Mouse (Mus musculus) A20 (cell line): ENCODE measurements around the gene Dhx34.

ENCODE experiments used
- DNase-seq: peaks from one replicate; pipeline ENCODE4 v3.0.0-alpha.2; 2011; ENCODE audit warnings: low read depth, low spot score

The Dhx34 gene

GRCm38 (mm10) chr7:16210862-16211365, 10.9 kb downstream of the Dhx34 start:
- DNase-seq, result no peak

DNA sequence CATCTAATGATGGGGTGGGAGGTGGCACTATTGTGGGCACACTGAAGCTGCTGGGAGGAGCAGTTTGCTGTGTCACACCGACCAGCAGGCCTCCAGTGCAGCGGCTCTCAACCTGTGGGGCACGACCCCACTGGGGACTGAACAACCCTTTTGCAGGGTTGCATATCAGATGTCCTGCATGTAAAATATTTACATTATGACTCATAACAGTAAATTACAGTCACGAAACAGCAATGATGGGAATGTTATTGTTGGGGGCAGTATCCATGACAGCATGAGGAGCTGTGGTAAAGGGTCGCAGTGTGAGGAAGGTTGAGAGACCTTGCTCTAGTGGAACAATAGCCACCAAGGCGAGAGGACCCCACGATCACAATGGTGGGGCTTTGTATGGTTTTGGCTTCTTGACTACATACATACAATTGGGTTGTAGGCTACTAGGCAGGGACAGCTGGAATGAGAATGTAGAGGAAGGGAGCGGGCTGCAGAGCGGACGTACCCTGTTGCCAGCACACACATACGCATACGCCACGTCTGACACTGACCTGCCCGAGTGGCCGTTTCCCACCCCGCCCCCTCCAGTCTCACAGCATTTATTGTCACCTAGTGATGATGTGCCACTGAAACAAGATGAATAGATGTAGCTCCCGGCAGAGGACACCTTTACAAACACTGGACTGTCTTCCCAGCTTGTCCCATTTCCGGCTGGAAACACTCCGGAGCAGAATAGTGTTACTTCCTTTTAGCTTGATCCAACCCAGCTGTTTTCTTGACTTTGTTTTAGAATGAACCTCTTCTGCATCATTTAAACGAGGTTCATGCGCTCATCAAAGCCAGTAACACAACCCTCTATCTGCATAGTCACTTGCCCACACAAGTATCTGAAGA, 12.8 kb downstream of the Dhx34 start:
- no peak for DNase-seq

DNA sequence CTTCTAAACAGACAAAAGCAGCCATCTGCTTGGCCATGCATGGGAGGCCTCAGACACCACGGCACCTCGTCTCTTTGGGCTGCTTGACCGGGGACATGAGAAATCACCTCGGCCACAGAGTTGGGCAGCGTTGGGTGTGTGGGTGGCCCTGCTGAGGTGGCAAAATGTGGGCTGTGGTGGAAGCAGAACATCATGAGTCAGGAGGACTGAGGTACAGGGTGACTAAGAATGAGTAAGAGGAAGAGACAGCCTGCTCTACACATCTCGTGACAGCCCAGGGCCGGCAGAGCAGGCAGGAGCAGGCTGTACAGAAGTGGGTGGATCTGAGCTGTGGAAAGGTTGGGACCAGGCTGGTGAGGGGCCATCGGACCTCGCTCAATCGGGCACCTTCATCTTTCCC, 14.3 kb downstream of the Dhx34 start:
- peak; percentile 46 for DNase-seq

- DNase-seq, result no peak
Observed at GRCm38 (mm10) chr7:16207076-16207475, 14.8 kb downstream of the Dhx34 start.

DNA sequence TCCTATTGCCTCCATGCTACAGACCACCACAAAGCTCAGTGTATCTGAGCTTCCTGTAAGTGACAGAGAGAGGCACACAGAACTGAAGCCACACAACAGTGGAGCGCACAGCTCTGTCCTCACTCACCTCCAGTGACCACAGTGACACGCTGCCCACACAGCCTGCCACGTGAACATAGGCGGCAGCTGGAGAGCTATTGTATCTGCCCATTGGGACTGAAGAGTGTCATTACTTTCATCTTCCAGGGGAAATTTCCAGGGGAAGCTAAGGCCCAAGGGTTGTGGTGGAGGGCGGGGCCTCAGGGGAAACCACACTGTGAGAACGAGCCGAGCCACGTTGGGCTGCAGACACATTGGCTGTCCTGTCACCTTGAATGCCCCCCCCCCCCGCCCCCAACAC, 17.0 kb downstream of the Dhx34 start:
- DNase-seq, result no peak

DNA sequence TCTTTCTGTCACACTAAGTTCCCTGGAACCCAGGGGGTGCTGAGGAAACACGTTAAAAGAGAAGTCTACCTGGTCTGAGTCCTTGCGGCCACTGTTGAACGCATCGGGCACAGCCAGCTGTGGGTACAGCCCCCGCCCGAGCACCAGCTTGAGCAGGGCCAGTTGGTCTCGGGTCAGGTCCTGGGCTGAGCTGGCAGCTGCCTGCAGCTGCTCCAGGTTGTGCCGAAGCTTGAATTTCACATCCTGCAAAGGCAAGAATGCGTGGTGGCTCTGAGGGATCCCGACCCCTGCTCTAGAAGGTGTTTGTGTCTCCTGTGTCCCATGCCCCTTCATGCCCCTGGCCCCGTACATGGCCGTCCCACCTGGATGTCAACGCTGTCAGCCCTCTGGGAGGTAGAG, 18.3 kb downstream of the Dhx34 start:
- no peak for DNase-seq

- DNase-seq, result no peak
Observed at GRCm38 (mm10) chr7:16202756-16203504, 18.9 kb downstream of the Dhx34 start.

DNA sequence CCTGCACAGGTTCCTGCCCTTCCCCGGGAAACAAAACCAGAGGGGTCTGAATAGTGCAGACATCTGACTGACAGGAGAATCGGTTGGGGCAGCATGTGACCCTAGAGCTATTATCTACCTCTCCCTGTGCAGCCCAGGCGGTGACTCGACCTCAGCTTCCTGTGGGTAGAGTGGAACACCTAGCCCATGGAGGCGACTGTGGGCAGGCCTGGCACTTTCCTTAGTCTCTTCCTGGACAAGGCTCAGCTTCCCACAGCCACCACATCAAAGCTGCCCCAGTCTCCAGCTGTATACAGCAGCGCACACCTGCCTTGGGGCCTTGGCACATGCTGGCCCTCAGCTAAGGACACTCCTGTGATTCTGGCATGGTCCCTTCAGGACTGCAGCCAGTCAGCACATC, 20.7 kb downstream of the Dhx34 start:
- no peak for DNase-seq

DNA sequence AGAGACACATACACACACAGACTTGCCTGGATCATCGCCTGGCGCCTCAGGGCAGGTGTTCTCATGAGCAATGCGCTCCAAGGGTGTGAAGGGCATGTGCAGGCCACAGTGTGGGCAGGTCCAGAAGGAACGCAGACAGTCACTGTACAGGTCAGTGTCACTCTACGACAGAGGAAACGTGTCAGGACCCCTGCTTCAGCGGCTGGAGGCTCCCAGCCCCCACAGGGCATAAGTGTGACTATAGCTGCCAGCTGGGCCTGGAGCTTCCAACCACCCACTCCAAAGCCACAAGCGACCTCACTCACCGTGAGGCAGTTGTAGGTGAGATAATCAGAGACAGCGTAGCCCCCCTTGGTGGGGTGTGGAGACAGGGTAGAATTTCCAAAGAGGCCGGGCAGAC, 23.3 kb downstream of the Dhx34 start:
- DNase-seq, result no peak

DNA sequence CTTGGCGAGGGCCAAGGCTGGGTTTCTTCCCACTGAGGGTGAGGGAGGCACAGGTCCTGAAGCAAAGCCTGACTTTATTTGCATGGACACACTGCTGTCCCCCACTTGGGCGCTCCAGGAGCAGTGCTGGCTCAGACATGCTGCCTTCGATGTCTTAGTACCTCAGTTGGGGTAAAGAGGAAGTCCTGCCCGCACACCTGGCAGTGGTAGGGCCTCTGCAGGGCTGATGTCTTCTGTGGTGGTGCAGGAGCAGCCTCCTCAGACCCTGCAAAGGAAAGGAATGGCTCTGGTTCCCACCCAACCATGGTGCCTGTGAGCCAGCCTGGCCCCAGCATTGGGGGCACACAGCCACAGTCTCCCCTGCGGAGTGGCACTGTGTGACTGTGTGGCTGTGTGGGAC, 24.7 kb downstream of the Dhx34 start:
- DNase-seq, result peak; percentile 88

- peak; percentile 68 for DNase-seq
Observed at GRCm38 (mm10) chr7:16196616-16197015, 25.2 kb downstream of the Dhx34 start.

DNA sequence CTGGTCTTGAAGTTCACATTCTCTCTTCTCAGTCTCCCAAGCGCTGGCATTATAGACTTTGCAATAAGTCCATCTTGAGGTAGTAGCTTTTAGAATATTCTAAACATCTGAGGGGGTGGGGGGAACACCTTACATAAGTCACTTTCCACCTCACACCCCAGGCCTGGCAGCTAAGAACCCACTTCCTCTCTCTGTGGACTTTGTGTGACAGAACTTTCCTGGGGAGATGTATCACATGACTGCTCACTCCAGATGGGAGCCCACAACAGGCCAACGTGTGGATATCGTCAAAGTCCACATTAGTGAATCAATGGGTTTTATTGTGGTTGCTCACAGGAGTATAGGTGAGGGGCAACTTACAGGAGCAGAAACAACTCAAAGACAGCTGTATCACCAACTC, 28.1 kb downstream of the Dhx34 start:
- no peak for DNase-seq

- peak; percentile 66 for DNase-seq
Observed at GRCm38 (mm10) chr7:16192315-16192714, 29.5 kb downstream of the Dhx34 start.

GRCm38 (mm10) chr7:16187494-16187893, 34.3 kb downstream of the Dhx34 start:
- no peak for DNase-seq

GRCm38 (mm10) chr7:16183663-16184062, 38.2 kb downstream of the Dhx34 start:
- peak; percentile 57 for DNase-seq

GRCm38 (mm10) chr7:16178114-16178513, 43.7 kb downstream of the Dhx34 start:
- DNase-seq, result no peak

- DNase-seq, result no peak
Observed at GRCm38 (mm10) chr7:16175542-16175931, 46.3 kb downstream of the Dhx34 start.

- DNase-seq, result peak; percentile 86
Observed at GRCm38 (mm10) chr7:16174597-16175541, 47.0 kb downstream of the Dhx34 start, which contains the start of gene Meis3. Gene Meis3 (plus strand): TSS chr7:16175090.

DNA sequence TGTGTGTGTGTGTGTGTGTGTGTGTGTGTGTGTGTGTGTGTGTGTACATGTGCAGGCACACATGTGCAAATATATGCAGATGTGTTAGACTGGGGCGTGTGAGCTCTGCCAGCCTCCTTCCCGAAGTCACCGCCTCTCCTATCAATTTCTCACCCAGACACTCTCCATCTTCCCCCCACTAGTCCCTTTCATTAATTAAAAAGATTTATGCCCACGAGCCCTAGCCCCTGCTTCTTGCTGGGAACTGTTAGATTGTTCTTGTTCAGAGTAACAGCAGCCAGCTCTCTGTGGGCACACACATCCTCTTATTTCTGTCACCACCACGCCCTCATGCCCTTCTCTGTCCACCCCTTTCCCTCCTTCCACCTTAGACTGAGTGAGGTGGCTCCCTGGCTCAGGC, 48.7 kb downstream of the Dhx34 start:
- DNase-seq, result no peak

GRCm38 (mm10) chr7:16172586-16173140, 49.2 kb downstream of the Dhx34 start:
- DNase-seq, result no peak

GRCm38 (mm10) chr7:16172141-16172581, 49.7 kb downstream of the Dhx34 start:
- DNase-seq, result no peak
